ENCODE assay signal across 27 mouse cellular contexts in genomic region chr6:51956048-51956792, GRCm38 (mm10). TPM values are rescaled to one million over a fixed set of nuclear protein-coding genes. Genes with fewer than 3 reads are reported as not detected.
A peak's percentile ranks its signal among the peaks of the same experiment; 100 is the strongest.
DNase-seq lines count a peak whose midpoint lies in the region; ATAC-seq lines count a peak whose summit lies in the region.
"Had no signal": no experiment of that assay in that cellular context is flagged by ENCODE, and none has a peak within 500 bp of the region (broad histone marks: within the 10 kb centered on the region; RNA-seq: fewer than 3 reads in every experiment).

No protein-coding gene starts in this region.

- peak overlapping the region; percentile 24 for H3K27ac ChIP-seq in lung, embryonic 15.5 days
- H3K27ac ChIP-seq: embryonic facial prominence, embryonic 12.5 days; hindbrain, embryonic 14.5 days; layer of hippocampus, adult 2 months; left cerebral cortex, adult 2 months; limb, embryonic 12.5 days; liver, embryonic 12.5 days; neural tube, embryonic 13.5 days had no signal

- H3K9ac ChIP-seq in lung, embryonic 15.5 days, result no peak overlapping the region
- H3K9ac ChIP-seq: embryonic facial prominence, embryonic 12.5 days; hindbrain, embryonic 14.5 days; limb, embryonic 12.5 days; liver, embryonic 12.5 days; liver, postnatal 0 days; neural tube, embryonic 13.5 days had no signal

- no peaks in the 10 kb centered on the region for H3K27me3 ChIP-seq in lung, embryonic 15.5 days
- H3K27me3 ChIP-seq: embryonic facial prominence, embryonic 12.5 days; limb, embryonic 12.5 days; liver, embryonic 12.5 days; neural tube, embryonic 13.5 days had no signal

- WGBS in lung, embryonic 15.5 days, result 31% methylated on average over 4 of the region's 4 CpGs

- H3K36me3 ChIP-seq in lung, embryonic 15.5 days, result no peaks in the 10 kb centered on the region
- H3K36me3 ChIP-seq: embryonic facial prominence, embryonic 12.5 days; limb, embryonic 12.5 days; liver, embryonic 12.5 days; neural tube, embryonic 13.5 days had no signal

- peak; percentile 52; the same call in 1 of the 2 replicates for ATAC-seq in lung, embryonic 15.5 days (ENCODE audit: borderline replicate concordance, extremely low read depth, low FRiP score, low TSS enrichment)
- ATAC-seq: forebrain, embryonic 14.5 days; liver, embryonic 12.5 days; liver, postnatal 0 days had no signal

- intact Hi-C loops in heart, postnatal 25 days (cut with DNase I), result no loop called here

- peak; percentile 81 for DNase-seq in heart, adult 11 months
- DNase-seq in heart, postnatal 25 days (ENCODE audit: low spot score), result no peak
- DNase-seq in lung, postnatal 4 days, result no peak
- DNase-seq in 416B (ENCODE audit: low read depth), result peak; percentile 24
- DNase-seq in lung, postnatal 25 days (ENCODE audit: low spot score), result peak; percentile 36
- no peak for DNase-seq in embryo, embryonic 10.5 days (ENCODE audit: low spot score)
- DNase-seq: adrenal gland, adult 8-10 months; cerebellum, adult 11 months; cerebellum, adult 9-10 months; cerebellum, postnatal 36 days; embryo, embryonic 11 days; gastrocnemius, postnatal 14 days; kidney, adult 11 months; kidney, postnatal 36 days; liver, postnatal 0 days; thymus, postnatal 14 days had no signal

- no peaks in the 10 kb centered on the region for H3K9me3 ChIP-seq in lung, embryonic 15.5 days
- H3K9me3 ChIP-seq: embryonic facial prominence, embryonic 12.5 days; limb, embryonic 12.5 days; liver, embryonic 12.5 days; neural tube, embryonic 13.5 days had no signal

- H3K4me3 ChIP-seq in lung, embryonic 15.5 days, result no peak overlapping the region
- H3K4me3 ChIP-seq: embryonic facial prominence, embryonic 12.5 days; layer of hippocampus, adult 2 months; left cerebral cortex, adult 2 months; limb, embryonic 12.5 days; liver, embryonic 12.5 days; neural tube, embryonic 13.5 days had no signal

- no peak overlapping the region for H3K4me2 ChIP-seq in lung, embryonic 15.5 days
- H3K4me2 ChIP-seq: embryonic facial prominence, embryonic 12.5 days; heart, embryonic 11.5 days; hindbrain, embryonic 14.5 days; limb, embryonic 12.5 days; liver, embryonic 12.5 days; midbrain, embryonic 11.5 days; neural tube, embryonic 13.5 days had no signal

- H3K4me1 ChIP-seq in lung, embryonic 15.5 days, result peaks cover 7% of the 10 kb centered on the region; the same call in 1 of the 2 replicates
- H3K4me1 ChIP-seq: embryonic facial prominence, embryonic 12.5 days; limb, embryonic 12.5 days had no signal

RNA-seq across cellular contexts. Expression of gene Skap2, which starts 56.1 kb away (rescaled TPM):
- 1 to 10 TPM; 6.9 to 7.8 TPM for total RNA-seq in heart, postnatal 25 days (2021)
- polyA plus RNA-seq in lung, embryonic 15.5 days (2015; fragmentation: Nextera tagmentation; extraction: Ambion mirVana), result 59.3 and 65.0 TPM in 2 replicates

Comparison
In these comparisons a context has a peak if more than half of its experiments do, and no peak if none do; other contexts are left out.
1. DNase-seq: peak in heart, adult 11 months (single experiment), 416B (single experiment) and lung, postnatal 25 days (single experiment); none in heart, postnatal 25 days (single experiment), lung, postnatal 4 days (0 of 2) and embryo, embryonic 10.5 days (single experiment).